Mouse (Mus musculus) spleen, postnatal 4 days (tissue): Measurements from ENCODE around the gene Zbtb17.

ENCODE experiments used
- DNase-seq, 2 experiments: peaks; one replicate each; pipeline ENCODE4 v3.0.0; 2022; ENCODE audit warnings: low spot score in 2 of 2

Gene Zbtb17

GRCm38 (mm10) chr4:141425484-141426479 is 18.7 kb upstream of the Zbtb17 start:
- peak in 1 of 2 experiments; percentile 57 for DNase-seq

- peak in 1 of 2 experiments; percentile 53 for DNase-seq
Measured at GRCm38 (mm10) chr4:141426796-141427745, 17.4 kb upstream of the Zbtb17 start.

GRCm38 (mm10) chr4:141427921-141428320 is 16.5 kb upstream of the Zbtb17 start:
- DNase-seq: peak in 1 of 2 experiments; percentile 54

GRCm38 (mm10) chr4:141429381-141429780 is 15.1 kb upstream of the Zbtb17 start:
- DNase-seq: peak in 1 of 2 experiments; percentile 51

GRCm38 (mm10) chr4:141429847-141430246 is 14.6 kb upstream of the Zbtb17 start:
- peak in 1 of 2 experiments; percentile 62 for DNase-seq

GRCm38 (mm10) chr4:141430997-141431396 is 13.5 kb upstream of the Zbtb17 start:
- peak; percentile 63 to 82 for DNase-seq

GRCm38 (mm10) chr4:141432666-141433065 is 11.8 kb upstream of the Zbtb17 start:
- no peak for DNase-seq

- DNase-seq: peak in 1 of 2 experiments; percentile 54
Measured at GRCm38 (mm10) chr4:141433191-141433590, 11.3 kb upstream of the Zbtb17 start.

- no peak for DNase-seq
Measured at GRCm38 (mm10) chr4:141435974-141436373, 8.5 kb upstream of the Zbtb17 start, which contains the start of gene Srarp. Gene Srarp, minus strand, starts transcription at chr4:141436105.

- DNase-seq: peak in 1 of 2 experiments; percentile 51
Measured at GRCm38 (mm10) chr4:141439083-141439803, 5.2 kb upstream of the Zbtb17 start.

GRCm38 (mm10) chr4:141440877-141441276 is 3.6 kb upstream of the Zbtb17 start:
- DNase-seq: peak in 1 of 2 experiments; percentile 41

- DNase-seq: peak in 1 of 2 experiments; percentile 57
Measured at GRCm38 (mm10) chr4:141443641-141444429, 619 bp upstream of the Zbtb17 start.

- peak in 1 of 2 experiments; percentile 57 for DNase-seq
Measured at GRCm38 (mm10) chr4:141445328-141445720, 870 bp downstream of the Zbtb17 start.

GRCm38 (mm10) chr4:141446211-141446610 is 1.8 kb downstream of the Zbtb17 start:
- DNase-seq: peak in 1 of 2 experiments; percentile 54

- DNase-seq: no peak
Measured at GRCm38 (mm10) chr4:141451251-141451650, 6.8 kb downstream of the Zbtb17 start.

- peak in 1 of 2 experiments; percentile 54 for DNase-seq
Measured at GRCm38 (mm10) chr4:141451916-141452450, 7.5 kb downstream of the Zbtb17 start.

- DNase-seq: peak in 1 of 2 experiments; percentile 57
Measured at GRCm38 (mm10) chr4:141454581-141455350, 10.3 kb downstream of the Zbtb17 start.

GRCm38 (mm10) chr4:141455526-141455925 is 11.1 kb downstream of the Zbtb17 start:
- peak in 1 of 2 experiments; percentile 47 for DNase-seq
